Mouse (Mus musculus) central nervous system, embryonic 14 days (tissue): Measurements from ENCODE around the gene Gm14409. TPM values are rescaled to one million over a fixed set of nuclear protein-coding genes. Genes with fewer than 3 reads are reported as not detected.

Source experiments
- polyA plus RNA-seq: library from polyadenylated mRNA; depleted of rRNA; stranded (reverse); fragments of >200 nt; gene quantifications from 2 replicates; pipeline ENCODE4 v1.2.3, GENCODE M21; 2012; rRNA removed

The Gm14409 gene
- polyA plus RNA-seq, result not detected in 2 replicates

DNA sequence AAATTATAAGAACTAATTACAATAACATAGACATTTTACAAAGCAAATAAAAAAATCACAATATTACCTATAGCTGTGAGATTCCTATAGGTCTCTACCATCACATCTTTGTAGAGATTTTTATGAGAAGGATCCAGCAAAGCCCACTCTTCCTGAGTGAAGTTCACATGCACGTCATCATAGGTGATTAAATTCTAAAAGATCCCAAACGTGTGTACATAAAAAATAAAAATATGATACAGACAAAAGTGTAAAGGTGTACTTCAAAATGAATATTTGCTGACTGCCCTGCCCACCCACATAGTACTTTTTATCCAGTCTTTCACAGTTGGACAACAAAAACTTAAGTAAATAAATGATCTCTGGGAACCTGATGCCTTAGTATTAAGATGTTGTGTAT lies at the start of gene Gm14409:
TSS of gene Gm14409 (minus strand) at position 101 of the 400 bp plus-strand sequence.

Other genes starting within 250 kb of the Gm14409 start
- not detected in 2 replicates for gene Gm14401, start 192.7 kb downstream of the Gm14409 start, polyA plus RNA-seq
- gene Gm14410, start 60.6 kb downstream of the Gm14409 start, polyA plus RNA-seq, result 26.7 and 27.1 TPM in 2 replicates
- gene Gm14412, start 57.3 kb upstream of the Gm14409 start, polyA plus RNA-seq, result 0.43 and 0.48 TPM in 2 replicates
- gene Gm14418, start 131.3 kb upstream of the Gm14409 start, polyA plus RNA-seq, result 4.3 and 5.0 TPM in 2 replicates
- gene Zfp970, start 197.7 kb upstream of the Gm14409 start, polyA plus RNA-seq, result 10.5 and 10.7 TPM in 2 replicates
- gene Gm14403, start 231.2 kb upstream of the Gm14409 start, polyA plus RNA-seq, result 2.8 and 3.2 TPM in 2 replicates